Mouse (Mus musculus) bone marrow, adult 2 months (tissue): ENCODE results near the gene Patj.

Experiments
- CTCF ChIP-seq: fragments of 200-500 bp; IDR thresholded peaks from 2 replicates; pipeline ENCODE4 v1.5.1; 2011; ENCODE audit warnings: low read length, control low read depth; ENCODE audit not compliant: control insufficient read depth, insufficient read depth
- POLR2A ChIP-seq: fragments of 200-500 bp; IDR thresholded peaks from 2 replicates; pipeline ENCODE4 v1.6.1; 2011; ENCODE audit warnings: low read depth, mild to moderate bottlenecking, control low read depth, low read length, borderline replicate concordance; ENCODE audit not compliant: control insufficient read depth

- TF ChIP-seq CTCF (no peak), POLR2A (no peak)
Observed at GRCm38 (mm10) chr4:98508471-98509271, 113.1 kb downstream of the Patj start.
